In the genomic region with DNA sequence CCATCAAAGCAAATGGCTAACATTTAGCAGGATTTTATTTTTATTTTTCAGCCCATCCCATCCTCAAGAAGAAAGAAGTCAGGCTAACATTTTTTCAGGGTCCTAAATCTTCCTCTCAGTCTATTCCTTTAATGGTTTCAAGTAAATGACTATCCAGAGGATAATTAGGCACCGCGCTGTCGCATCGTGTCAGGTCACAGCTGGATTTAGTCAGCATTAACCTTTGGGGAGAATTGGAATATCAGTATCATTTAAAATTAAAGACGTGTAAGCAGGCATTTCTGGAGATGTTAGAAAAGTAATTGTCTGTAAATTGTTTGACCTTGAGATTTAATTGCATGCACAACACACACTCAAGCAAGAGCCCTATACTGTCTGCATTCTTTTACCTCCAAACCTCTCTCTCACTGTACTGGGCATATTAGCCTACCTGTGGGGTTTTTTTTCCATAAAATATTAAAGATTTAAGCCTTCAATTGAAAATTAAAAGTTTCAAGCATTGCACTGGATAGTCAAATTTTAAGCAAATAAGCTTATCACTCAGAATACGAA, we compare ENCODE assay signal across 22 mouse cellular contexts.
DNase-seq lines count a peak whose midpoint lies in the region; ATAC-seq and TF ChIP-seq lines count a peak whose summit lies in the region.
"Had no signal": no experiment of that assay in that cellular context is flagged by ENCODE, and none has a peak within 500 bp of the region (broad histone marks: within the 10 kb centered on the region; RNA-seq: fewer than 3 reads in every experiment).

No protein-coding gene starts in this region.

- no peak overlapping the region for H3K27ac ChIP-seq in hindbrain, embryonic 11.5 days (ENCODE audit: low read depth, low read length)
- no peak overlapping the region for H3K27ac ChIP-seq in hindbrain, postnatal 0 days
- H3K27ac ChIP-seq in neural tube, embryonic 12.5 days = no peak overlapping the region
- peak overlapping the region; percentile 58 for H3K27ac ChIP-seq in forebrain, embryonic 16.5 days (ENCODE audit: low read length)
- H3K27ac ChIP-seq: layer of hippocampus, adult 2 months; limb, embryonic 13.5 days; liver, embryonic 12.5 days had no signal

- no peaks in the 10 kb centered on the region for H3K27me3 ChIP-seq in hindbrain, embryonic 11.5 days (ENCODE audit: control insufficient read depth, insufficient read depth, low read length)
- H3K27me3 ChIP-seq in hindbrain, postnatal 0 days (ENCODE audit: insufficient read depth, low read length) = no peaks in the 10 kb centered on the region
- H3K27me3 ChIP-seq in neural tube, embryonic 12.5 days (replicated peaks) = no peaks in the 10 kb centered on the region
- no peaks in the 10 kb centered on the region for H3K27me3 ChIP-seq in forebrain, embryonic 16.5 days (replicated peaks; ENCODE audit: control insufficient read depth, insufficient read depth, low read length)
- H3K27me3 ChIP-seq: limb, embryonic 13.5 days; liver, embryonic 12.5 days; megakaryocyte, embryonic 14.5 days had no signal

- H3K4me2 ChIP-seq in hindbrain, embryonic 11.5 days (replicated peaks; ENCODE audit: low read depth, low read length) = no peak overlapping the region
- H3K4me2 ChIP-seq in hindbrain, postnatal 0 days (ENCODE audit: low read depth, low read length) = no peak overlapping the region
- H3K4me2 ChIP-seq in neural tube, embryonic 12.5 days (replicated peaks) = no peak overlapping the region
- no peak overlapping the region; the same call in 1 of the 2 replicates for H3K4me2 ChIP-seq in forebrain, embryonic 16.5 days (ENCODE audit: low read length)
- H3K4me2 ChIP-seq: limb, embryonic 13.5 days; liver, embryonic 12.5 days had no signal

- no peaks in the 10 kb centered on the region for H3K9me3 ChIP-seq in hindbrain, embryonic 11.5 days (ENCODE audit: control insufficient read depth, low read length)
- H3K9me3 ChIP-seq in hindbrain, postnatal 0 days (ENCODE audit: low read length) = no peaks in the 10 kb centered on the region
- no peaks in the 10 kb centered on the region for H3K9me3 ChIP-seq in neural tube, embryonic 12.5 days
- H3K9me3 ChIP-seq in forebrain, embryonic 16.5 days (ENCODE audit: control insufficient read depth, low read length) = no peaks in the 10 kb centered on the region
- H3K9me3 ChIP-seq: limb, embryonic 13.5 days; liver, embryonic 12.5 days; megakaryocyte, embryonic 14.5 days had no signal

- WGBS in hindbrain, embryonic 11.5 days = 56% methylated on average over 6 of the region's 6 CpGs
- WGBS in hindbrain, postnatal 0 days = 53% methylated on average over 6 of the region's 6 CpGs
- 39% methylated on average over 6 of the region's 6 CpGs for WGBS in neural tube, embryonic 12.5 days
- WGBS in forebrain, embryonic 16.5 days = 5% methylated on average over 6 of the region's 6 CpGs

- TF ChIP-seq CTCF in hindbrain, postnatal 0 days (IDR thresholded peaks at IDR 0.05; ENCODE audit: low read depth) = no peak

- no peak overlapping the region for H3K9ac ChIP-seq in hindbrain, embryonic 11.5 days (ENCODE audit: low read depth, low read length)
- no peak overlapping the region for H3K9ac ChIP-seq in hindbrain, postnatal 0 days (replicated peaks; ENCODE audit: low read length)
- no peak overlapping the region for H3K9ac ChIP-seq in neural tube, embryonic 12.5 days
- H3K9ac ChIP-seq in forebrain, embryonic 16.5 days (replicated peaks; ENCODE audit: low read depth, low read length) = 0 out of 2 replicates have a peak overlapping the region, but pooled peaks have one; percentile 1
- H3K9ac ChIP-seq: limb, embryonic 13.5 days; liver, embryonic 12.5 days had no signal

- no peaks in the 10 kb centered on the region for H3K36me3 ChIP-seq in hindbrain, embryonic 11.5 days (ENCODE audit: control insufficient read depth, insufficient read depth, low read length)
- H3K36me3 ChIP-seq in hindbrain, postnatal 0 days (ENCODE audit: insufficient read depth, low read length) = no peaks in the 10 kb centered on the region
- H3K36me3 ChIP-seq in neural tube, embryonic 12.5 days = no peaks in the 10 kb centered on the region
- no peaks in the 10 kb centered on the region for H3K36me3 ChIP-seq in forebrain, embryonic 16.5 days (ENCODE audit: control insufficient read depth, insufficient read depth)
- H3K36me3 ChIP-seq: limb, embryonic 13.5 days; liver, embryonic 12.5 days had no signal

- no peak for DNase-seq in hindbrain, embryonic 11.5 days (ENCODE audit: low spot score)
- DNase-seq in hindbrain, postnatal 0 days (ENCODE audit: low spot score) = no peak
- no peak for DNase-seq in neural tube, embryonic 10.5 days (ENCODE audit: extremely low spot score, low spot score)
- DNase-seq in left cerebral cortex, adult 11 months (ENCODE audit: low spot score) = no peak
- DNase-seq in lung, postnatal 4 days = no peak
- DNase-seq in adrenal gland, postnatal 25 days = no peak
- DNase-seq: adrenal gland, postnatal 10 days; cerebellum, adult 9-10 months; gastrocnemius, postnatal 25 days; kidney, postnatal 25 days; layer of hippocampus, postnatal 36 days; lung, adult 18-20 months; lung, postnatal 14 days; right cerebral cortex, postnatal 25 days; spleen, adult 18-20 months had no signal

- H3K4me1 ChIP-seq in hindbrain, embryonic 11.5 days (replicated peaks; ENCODE audit: control insufficient read depth, insufficient read depth, low read length) = no peaks in the 10 kb centered on the region
- H3K4me1 ChIP-seq in hindbrain, postnatal 0 days (ENCODE audit: insufficient read depth, low read length) = no peaks in the 10 kb centered on the region
- no peaks in the 10 kb centered on the region; the same call in 1 of the 2 replicates for H3K4me1 ChIP-seq in neural tube, embryonic 12.5 days
- peaks cover 24% of the 10 kb centered on the region for H3K4me1 ChIP-seq in forebrain, embryonic 16.5 days (replicated peaks; ENCODE audit: control insufficient read depth, insufficient read depth, low read length)
- H3K4me1 ChIP-seq: limb, embryonic 13.5 days; liver, embryonic 12.5 days; megakaryocyte, embryonic 14.5 days had no signal

- peak; percentile 52; the same call in 1 of the 2 replicates for ATAC-seq in hindbrain, embryonic 11.5 days (ENCODE audit: low FRiP score)
- no peak for ATAC-seq in hindbrain, postnatal 0 days
- peak; percentile 53; the same call in 1 of the 2 replicates for ATAC-seq in neural tube, embryonic 12.5 days (ENCODE audit: low FRiP score, low read depth)
- no peak for ATAC-seq in forebrain, embryonic 16.5 days
- ATAC-seq: intestine, postnatal 0 days; liver, embryonic 12.5 days had no signal

- H3K4me3 ChIP-seq in hindbrain, embryonic 11.5 days (ENCODE audit: low read depth, low read length) = no peak overlapping the region
- no peak overlapping the region for H3K4me3 ChIP-seq in hindbrain, postnatal 0 days (ENCODE audit: low read length)
- no peak overlapping the region for H3K4me3 ChIP-seq in neural tube, embryonic 12.5 days
- H3K4me3 ChIP-seq in forebrain, embryonic 16.5 days (replicated peaks; ENCODE audit: low read length) = no peak overlapping the region
- H3K4me3 ChIP-seq: layer of hippocampus, adult 2 months; limb, embryonic 13.5 days; liver, embryonic 12.5 days; megakaryocyte, embryonic 14.5 days had no signal

Comparison
In these comparisons a context has a peak if more than half of its experiments do, and no peak if none do; other contexts are left out.
1. ATAC-seq: peak in hindbrain, embryonic 11.5 days (single experiment) and neural tube, embryonic 12.5 days (single experiment); none in hindbrain, postnatal 0 days (single experiment) and forebrain, embryonic 16.5 days (single experiment).